Mouse (Mus musculus): ENCODE measurements around the gene Atp10a. TPM values are rescaled to one million over a fixed set of nuclear protein-coding genes. Genes with fewer than 3 reads are reported as not detected.

Gene Atp10a
- polyA plus RNA-seq, 1 experiment from 2014 or later: 0.20 TPM

- Histone ChIP-seq H3K27me3 (ENCODE audit: insufficient read depth, low read length) (no peaks in the 10 kb centered on the region), H3K4me3 (ENCODE audit: low read depth, low read length) (no peak overlapping the region), H3K27ac (ENCODE audit: low read depth) (no peak overlapping the region), H3K36me3 (replicated peaks; ENCODE audit: insufficient read depth, low read length) (no peaks in the 10 kb centered on the region), H3K9me3 (ENCODE audit: low read length) (no peaks in the 10 kb centered on the region), H3K4me1 (ENCODE audit: insufficient read depth) (no peaks in the 10 kb centered on the region), H3K9ac (replicated peaks) (no peak overlapping the region), H3K4me2 (ENCODE audit: low read depth, low read length) (no peak overlapping the region)
- 61% methylated on average over 3 of the region's 3 CpGs for WGBS (ENCODE audit: insufficient replicate concordance)
- no peak for DNase-seq
- TF ChIP-seq CTCF (IDR thresholded peaks at IDR 0.05; ENCODE audit: low read depth): no peak
- no peak for TF ChIP-seq EP300 (IDR thresholded peaks at IDR 0.05; ENCODE audit: low read depth)
- no peak for ATAC-seq
Observed at GRCm38 (mm10) chr7:58863174-58863573, 207.2 kb downstream of the Atp10a start.

DNA sequence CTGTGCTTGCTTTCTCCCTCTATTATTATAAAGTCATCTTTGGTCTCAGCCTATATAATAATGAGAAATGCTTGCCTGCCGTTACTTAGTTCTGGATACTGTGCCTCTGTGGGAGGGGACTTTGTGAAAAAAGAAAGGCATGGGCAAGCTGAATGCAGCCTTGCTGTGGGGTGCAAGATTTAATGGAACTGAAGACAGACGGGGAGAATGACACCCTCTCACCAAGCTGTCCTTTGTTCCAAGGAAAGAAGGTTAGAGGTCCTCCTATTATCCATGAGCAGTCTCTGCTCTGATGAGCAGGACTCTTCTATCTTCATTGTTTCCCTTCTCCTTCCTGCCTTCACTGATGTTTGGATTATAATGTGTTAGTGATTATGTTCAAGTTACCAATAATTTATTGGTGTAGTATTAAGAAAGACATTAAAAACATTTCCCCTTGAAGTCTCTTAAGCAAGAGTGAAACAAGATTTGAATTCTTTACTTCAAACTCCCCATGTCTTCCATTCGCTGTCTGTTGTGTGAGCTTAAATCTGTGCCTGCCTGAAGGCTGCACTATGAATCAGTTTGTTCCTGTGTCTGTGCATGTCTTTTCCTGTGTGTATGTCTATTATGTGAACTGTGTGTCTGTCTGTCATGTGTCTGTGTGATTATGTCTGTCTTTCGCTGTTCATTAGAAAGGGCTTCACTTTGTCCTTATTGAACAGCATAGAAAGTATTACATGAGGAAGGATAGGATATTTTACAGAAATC, 211.1 kb downstream of the Atp10a start:
- DNase-seq (no peak), ATAC-seq (no peak)
- Histone ChIP-seq H3K27me3 (ENCODE audit: insufficient read depth, low read length) (no peaks in the 10 kb centered on the region), H3K4me2 (ENCODE audit: low read depth, low read length) (no peak overlapping the region), H3K27ac (ENCODE audit: low read depth) (no peak overlapping the region), H3K4me3 (ENCODE audit: low read depth, low read length) (no peak overlapping the region), H3K9ac (replicated peaks) (no peak overlapping the region), H3K36me3 (replicated peaks; ENCODE audit: insufficient read depth, low read length) (no peaks in the 10 kb centered on the region), H3K4me1 (ENCODE audit: insufficient read depth) (no peaks in the 10 kb centered on the region), H3K9me3 (ENCODE audit: low read length) (no peaks in the 10 kb centered on the region)
- TF ChIP-seq EP300 (IDR thresholded peaks at IDR 0.05; ENCODE audit: low read depth) (no peak), CTCF (IDR thresholded peaks at IDR 0.05; ENCODE audit: low read depth) (no peak)
- WGBS (ENCODE audit: insufficient replicate concordance): 66% methylated on average over 4 of the region's 4 CpGs

- no peak overlapping the region for H3K4me2 ChIP-seq (ENCODE audit: low read depth, low read length)
- H3K36me3 ChIP-seq (replicated peaks; ENCODE audit: insufficient read depth, low read length): no peaks in the 10 kb centered on the region
- H3K4me3 ChIP-seq (ENCODE audit: low read depth, low read length): no peak overlapping the region
- no peaks in the 10 kb centered on the region for H3K4me1 ChIP-seq (ENCODE audit: insufficient read depth)
- no peaks in the 10 kb centered on the region for H3K27me3 ChIP-seq (ENCODE audit: insufficient read depth, low read length)
- no peak overlapping the region for H3K27ac ChIP-seq (ENCODE audit: low read depth)
- WGBS (ENCODE audit: insufficient replicate concordance): 57% methylated on average over 1 of the region's 1 CpGs
- no peak for ATAC-seq
- no peaks in the 10 kb centered on the region for H3K9me3 ChIP-seq (ENCODE audit: low read length)
- no peak overlapping the region for H3K9ac ChIP-seq (replicated peaks)
- TF ChIP-seq CTCF (IDR thresholded peaks at IDR 0.05; ENCODE audit: low read depth) (0 out of 2 replicates have a peak, but pooled peaks have one; percentile 26), EP300 (IDR thresholded peaks at IDR 0.05; ENCODE audit: low read depth) (no peak)
- DNase-seq: no peak
Observed at GRCm38 (mm10) chr7:58870661-58871060, 214.7 kb downstream of the Atp10a start.

DNA sequence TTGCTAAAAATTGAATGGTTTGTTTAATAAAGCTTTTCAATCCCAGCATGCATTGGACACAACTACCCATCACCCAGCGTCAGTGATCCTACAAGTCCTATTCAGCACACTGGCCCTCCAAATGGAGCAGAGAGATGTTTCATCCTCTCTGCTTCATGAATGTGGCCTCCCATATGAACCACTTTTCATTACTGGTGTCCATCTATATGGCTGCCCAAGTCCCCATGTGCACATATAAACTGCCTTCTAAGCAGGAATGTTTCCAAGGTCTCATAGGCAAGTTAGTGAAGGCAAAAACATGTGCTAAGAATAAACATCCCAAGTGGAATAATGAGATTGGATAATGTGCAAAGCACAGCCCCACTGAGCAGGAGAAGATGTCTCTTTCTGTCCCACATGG, 217.7 kb downstream of the Atp10a start:
- H3K27me3 ChIP-seq (ENCODE audit: insufficient read depth, low read length): no peaks in the 10 kb centered on the region
- TF ChIP-seq CTCF (IDR thresholded peaks at IDR 0.05; ENCODE audit: low read depth) (no peak), EP300 (IDR thresholded peaks at IDR 0.05; ENCODE audit: low read depth) (no peak)
- H3K9ac ChIP-seq (replicated peaks): no peak overlapping the region
- H3K4me2 ChIP-seq (ENCODE audit: low read depth, low read length): no peak overlapping the region
- H3K4me1 ChIP-seq (ENCODE audit: insufficient read depth): no peaks in the 10 kb centered on the region
- no peaks in the 10 kb centered on the region for H3K36me3 ChIP-seq (replicated peaks; ENCODE audit: insufficient read depth, low read length)
- H3K27ac ChIP-seq (ENCODE audit: low read depth): no peak overlapping the region
- 90% methylated on average over 1 of the region's 1 CpGs for WGBS (ENCODE audit: insufficient replicate concordance)
- ATAC-seq: no peak
- no peak overlapping the region for H3K4me3 ChIP-seq (ENCODE audit: low read depth, low read length)
- H3K9me3 ChIP-seq (ENCODE audit: low read length): no peaks in the 10 kb centered on the region
- DNase-seq: no peak

Measured in liver, postnatal 0 days (tissue).